Mouse (Mus musculus) CH12.LX (cell line): Measurements from ENCODE around the gene Gm2a. TPM values are rescaled to one million over a fixed set of nuclear protein-coding genes. Genes with fewer than 3 reads are reported as not detected.

Source experiments
- DNase-seq: peaks from one replicate; pipeline ENCODE4 v3.0.0-alpha.2; 2013; ENCODE audit errors: extremely low read depth
- H3K27ac ChIP-seq: 2 replicates; pipeline ENCODE4 v1.5.1; 2012; ENCODE audit warnings: low read depth, mild to moderate bottlenecking, control low read depth, moderate library complexity; ENCODE audit not compliant: insufficient read depth
- H3K27me3 ChIP-seq: replicated peaks from 2 replicates; pipeline ENCODE3; 2012; ENCODE audit warnings: inconsistent platforms
- H3K36me3 ChIP-seq, 2 experiments: replicated peaks in 1 of 2; 2 replicates each; pipeline versions ENCODE3 to v1.6.1; 2012; ENCODE audit warnings: inconsistent platforms in 1 of 2, low read length in 1 of 2, mild to moderate bottlenecking in 1 of 2, mixed read lengths in 1 of 2, moderate library complexity in 1 of 2; ENCODE audit not compliant: control insufficient read depth in 1 of 2, insufficient read depth in 1 of 2
- H3K4me1 ChIP-seq, 2 experiments: 2 replicates each; pipeline ENCODE4 v1.6.1; 2012; ENCODE audit warnings: inconsistent platforms in 1 of 2, moderate library complexity in 1 of 2; ENCODE audit not compliant: insufficient read depth in 2 of 2, control insufficient read depth in 1 of 2
- H3K4me2 ChIP-seq: 2 replicates; pipeline ENCODE4 v1.6.1; 2012; ENCODE audit warnings: low read depth, mild to moderate bottlenecking, control low read depth; ENCODE audit not compliant: poor library complexity, insufficient read depth, severe bottlenecking
- H3K4me3 ChIP-seq, 3 experiments: fragments of 150-350 bp in 1 of 3; sonication (generic) in 1 of 3; replicated peaks in 1 of 3; 2 replicates each; pipeline versions ENCODE3 to v1.5.1; 2011 to 2012; ENCODE audit warnings: low read depth in 2 of 3, low read length in 2 of 3, mild to moderate bottlenecking in 2 of 3, moderate library complexity in 2 of 3, control low read depth in 1 of 3, improper control_type of control experiment in 1 of 3, inconsistent platforms in 1 of 3, mixed read lengths in 1 of 3; ENCODE audit not compliant: poor library complexity in 1 of 3
- H3K79me2 ChIP-seq: replicated peaks from 2 replicates; pipeline ENCODE4 v1.6.1; 2012; ENCODE audit warnings: mild to moderate bottlenecking, moderate library complexity; ENCODE audit not compliant: control insufficient read depth, poor library complexity, insufficient read depth, severe bottlenecking; ENCODE audit errors: extremely low read depth
- H3K9ac ChIP-seq: 2 replicates; pipeline ENCODE4 v1.6.1; 2012; ENCODE audit warnings: low read depth, mild to moderate bottlenecking, control low read depth, moderate library complexity; ENCODE audit not compliant: insufficient read depth
- H3K9me3 ChIP-seq: replicated peaks from 2 replicates; pipeline ENCODE3; 2012; ENCODE audit warnings: low read length, inconsistent platforms, mixed read lengths
- CHD1 ChIP-seq: IDR thresholded peaks from 2 replicates; pipeline ENCODE4 v1.6.1; 2012; ENCODE audit warnings: low read depth, low read length, improper control_type of control experiment, inconsistent platforms
- CHD2 ChIP-seq: IDR thresholded peaks from 2 replicates; pipeline ENCODE4 v1.6.1; 2011; ENCODE audit warnings: low read length, improper control_type of control experiment
- CTCF ChIP-seq, 2 experiments: IDR thresholded peaks in 1 of 2; conservative IDR thresholded peaks in 1 of 2; 2 replicates each; pipeline ENCODE4 v1.5.1; 2011 to 2012; ENCODE audit warnings: low read depth in 2 of 2, low read length in 2 of 2, improper control_type of control experiment in 1 of 2, inconsistent platforms in 1 of 2, mild to moderate bottlenecking in 1 of 2, moderate library complexity in 1 of 2
- ELF1 ChIP-seq: IDR thresholded peaks from 2 replicates; pipeline ENCODE4 v1.6.1; 2014; ENCODE audit warnings: low read depth, mild to moderate bottlenecking, inconsistent platforms, low read length, improper control_type of control experiment
- ETS1 ChIP-seq: conservative IDR thresholded peaks from 2 replicates; pipeline ENCODE4 v1.6.1; 2012; ENCODE audit warnings: low read depth, mild to moderate bottlenecking, inconsistent platforms, low read length, improper control_type of control experiment, moderate library complexity
- JUN ChIP-seq: IDR thresholded peaks from 2 replicates; pipeline ENCODE4 v1.6.1; 2011; ENCODE audit warnings: low read depth, mild to moderate bottlenecking, low read length, improper control_type of control experiment, moderate library complexity; ENCODE audit not compliant: insufficient read depth
- KAT2A ChIP-seq: IDR thresholded peaks from 2 replicates; pipeline ENCODE4 v1.6.1; 2012; ENCODE audit warnings: low read length, improper control_type of control experiment, inconsistent platforms; ENCODE audit not compliant: insufficient replicate concordance
- MAFK ChIP-seq: IDR thresholded peaks from 2 replicates; pipeline ENCODE4 v1.6.1; 2011; ENCODE audit warnings: low read length, improper control_type of control experiment; ENCODE audit not compliant: insufficient replicate concordance
- MAZ ChIP-seq: IDR thresholded peaks from 2 replicates; pipeline ENCODE4 v1.6.1; 2012; ENCODE audit warnings: low read depth, mild to moderate bottlenecking, inconsistent platforms, low read length, improper control_type of control experiment, moderate library complexity
- MEF2A ChIP-seq: IDR thresholded peaks from 2 replicates; pipeline ENCODE4 v1.6.1; 2014; ENCODE audit warnings: low read depth, mild to moderate bottlenecking, inconsistent platforms, low read length, improper control_type of control experiment, borderline replicate concordance
- MYC ChIP-seq: IDR thresholded peaks from 2 replicates; pipeline ENCODE4 v1.6.1; 2011; ENCODE audit warnings: low read depth, mild to moderate bottlenecking, improper control_type of control experiment, low read length
- NELFE ChIP-seq: IDR thresholded peaks from 2 replicates; pipeline ENCODE4 v1.6.1; 2011; ENCODE audit warnings: low read depth, low read length, improper control_type of control experiment
- PAX5 ChIP-seq: IDR thresholded peaks from 2 replicates; pipeline ENCODE4 v1.6.1; 2012; ENCODE audit warnings: low read length, inconsistent platforms, mixed read lengths
- POLR2A ChIP-seq: IDR thresholded peaks from 2 replicates; pipeline ENCODE4 v1.6.1; 2011; ENCODE audit warnings: low read depth, mild to moderate bottlenecking, improper control_type of control experiment, low read length
- RAD21 ChIP-seq: IDR thresholded peaks from 2 replicates; pipeline ENCODE4 v1.6.1; 2011; ENCODE audit warnings: low read depth, mild to moderate bottlenecking, low read length, improper control_type of control experiment, moderate library complexity
- TBP ChIP-seq: conservative IDR thresholded peaks from 2 replicates; pipeline ENCODE4 v1.6.1; 2011; ENCODE audit warnings: low read depth, low read length, improper control_type of control experiment
- TCF12 ChIP-seq: IDR thresholded peaks from 2 replicates; pipeline ENCODE4 v1.6.1; 2014; ENCODE audit warnings: low read depth, mild to moderate bottlenecking, inconsistent platforms, low read length, improper control_type of control experiment
- UBTF ChIP-seq: IDR thresholded peaks from 2 replicates; pipeline ENCODE4 v1.6.1; 2012; ENCODE audit warnings: low read depth, mild to moderate bottlenecking, inconsistent platforms, low read length, improper control_type of control experiment, moderate library complexity
- ZC3H11A ChIP-seq: IDR thresholded peaks from 2 replicates; pipeline ENCODE4 v1.6.1; 2012; ENCODE audit warnings: low read depth, mild to moderate bottlenecking, inconsistent platforms, low read length, improper control_type of control experiment
- ZKSCAN1 ChIP-seq: IDR thresholded peaks from 2 replicates; pipeline ENCODE4 v1.6.1; 2012; ENCODE audit warnings: low read depth, inconsistent platforms, low read length, improper control_type of control experiment, borderline replicate concordance
- ZMIZ1 ChIP-seq: IDR thresholded peaks from 2 replicates; pipeline ENCODE4 v1.6.1; 2012; ENCODE audit warnings: low read depth, mild to moderate bottlenecking, inconsistent platforms, low read length, improper control_type of control experiment
- ZNF384 ChIP-seq: IDR thresholded peaks from 2 replicates; pipeline ENCODE4 v1.6.1; 2012; ENCODE audit warnings: low read depth, low read length, improper control_type of control experiment, inconsistent platforms
- dilution Hi-C: fragments of 300-500 bp; cut with MboI; formaldehyde crosslinking; loops from 2 replicates; pipeline ENCODE4 v1.14.3; 2020; ENCODE audit warnings: low sequenced_read_pairs; ENCODE audit not compliant: extremely low pct_unique_long_range_greater_than_20kb, extremely low pct_ligation_motif_present
- in situ Hi-C: fragments of 300-500 bp; cut with MboI; formaldehyde crosslinking; loops from 3 replicates; pipeline ENCODE4 v1.14.3; 2019; ENCODE audit warnings: low sequenced_read_pairs, low pct_ligation_motif_present, low pct_unique_long_range_greater_than_20kb, mixed read lengths
- polyA plus RNA-seq: library from polyadenylated mRNA; unstranded; fragments of >175 nt; gene quantifications from 2 replicates; pipeline ENCODE4 v1.2.1, GENCODE M21; 2012; ENCODE audit warnings: low read depth; ENCODE audit not compliant: insufficient read length
- total RNA-seq, 2 experiments: library from RNA; depleted of rRNA; stranded (reverse); fragments of 300-350 nt in 1 of 2; fragments of >200 nt in 1 of 2; gene quantifications; 2 replicates each; pipeline ENCODE4 v1.2.3; 2012 to 2014

Gene Gm2a
- total and polyA plus RNA-seq, 3 experiments = 10.0 to 26.5 (median 25.6) TPM

- H3K9ac ChIP-seq = no peak overlapping the region; the same call in 1 of the 2 replicates
- in situ Hi-C loops (loop anchor here (10.0 kb wide), 1 partner anchor 270 kb away; no protein-coding TSS in a partner anchor), dilution Hi-C loops (no loop called here)
- no peak for TF ChIP-seq JUN
- TF ChIP-seq CTCF (conservative IDR thresholded peaks at IDR 0.05 in 1 of 2, IDR thresholded peaks at IDR 0.05 in 1 of 2; ENCODE audit: low read depth in 2 of 2, low read length in 2 of 2) = no peak
- TF ChIP-seq MAFK = no peak
- no peak for TF ChIP-seq NELFE
- peak; percentile 75 for TF ChIP-seq ZNF384
- no peak for TF ChIP-seq KAT2A
- peak; percentile 38; the same call in 1 of the 2 replicates for TF ChIP-seq POLR2A
- TF ChIP-seq UBTF = no peak
- no peak for TF ChIP-seq TCF12
- no peak for TF ChIP-seq MYC
- no peak for TF ChIP-seq PAX5
- no peak for TF ChIP-seq MEF2A
- no peak for TF ChIP-seq ELF1
- no peak for TF ChIP-seq ZC3H11A
- no peak for TF ChIP-seq MAZ
- 0 out of 2 replicates have a peak, but pooled peaks have one; percentile 41 for TF ChIP-seq TBP
- TF ChIP-seq ETS1 = no peak
- TF ChIP-seq RAD21 = no peak
- TF ChIP-seq ZMIZ1 = no peak
- TF ChIP-seq CHD1 = no peak
- no peak for TF ChIP-seq ZKSCAN1
- TF ChIP-seq CHD2 = no peak
- H3K27me3 ChIP-seq = no peaks in the 10 kb centered on the region
- peak overlapping the region; percentile 48; the same call in 1 of the 2 replicates for H3K27ac ChIP-seq
- DNase-seq = no peak
- H3K79me2 ChIP-seq = no peaks in the 10 kb centered on the region
- no peak overlapping the region for H3K4me3 ChIP-seq
- peaks cover 13 to 45% of the 10 kb centered on the region in 2 experiments; a peak in 3 of 4 replicates for H3K4me1 ChIP-seq
- H3K9me3 ChIP-seq = peaks cover 4% of the 10 kb centered on the region
- peak overlapping the region; percentile 67 for H3K4me2 ChIP-seq
- no peaks in the 10 kb centered on the region for H3K36me3 ChIP-seq
Measured at GRCm38 (mm10) chr11:55154398-55155069, 56.6 kb downstream of the Gm2a start.
